8 mouse cellular contexts compared by ENCODE assay signal in genomic region chr17:23770493-23770892, GRCm38 (mm10). TPM values are rescaled to one million over a fixed set of nuclear protein-coding genes. Genes with fewer than 3 reads are reported as not detected.
DNase-seq lines count a peak whose midpoint lies in the region; ATAC-seq and TF ChIP-seq lines count a peak whose summit lies in the region.

No protein-coding gene starts in this region.

- WGBS in hindbrain, embryonic 16.5 days, result 7% methylated on average over 2 of the region's 2 CpGs
- 0% methylated on average over 2 of the region's 2 CpGs for WGBS in midbrain, embryonic 16.5 days

- H3K36me3 ChIP-seq in hindbrain, embryonic 16.5 days (ENCODE audit: control insufficient read depth, insufficient read depth, low read length), result no peaks in the 10 kb centered on the region; the same call in 1 of the 2 replicates
- no peaks in the 10 kb centered on the region for H3K36me3 ChIP-seq in midbrain, embryonic 16.5 days (ENCODE audit: control insufficient read depth, insufficient read depth, low read length)

- H3K4me2 ChIP-seq in hindbrain, embryonic 16.5 days (ENCODE audit: low read length), result peak overlapping the region; percentile 59
- peak overlapping the region; percentile 83 for H3K4me2 ChIP-seq in midbrain, embryonic 16.5 days (ENCODE audit: low read length)

- no peaks in the 10 kb centered on the region for H3K4me1 ChIP-seq in brown adipose tissue, adult 24 weeks (ENCODE audit: control insufficient read depth, insufficient read depth, insufficient read length, low read length)
- peaks cover 14% of the 10 kb centered on the region for H3K4me1 ChIP-seq in hindbrain, embryonic 16.5 days (ENCODE audit: control insufficient read depth, insufficient read depth, low read depth, low read length)
- H3K4me1 ChIP-seq in midbrain, embryonic 16.5 days (ENCODE audit: control insufficient read depth, insufficient read depth, low read length), result peaks cover 19% of the 10 kb centered on the region

- intact Hi-C loops in left cerebral cortex, adult 2 months (cut with DNase I), result loop anchor here (2.0 to 5.0 kb wide), 3 partner anchors 58 to 192 kb away; partner anchors contain the start of genes Elob, Prss32 and Prss41

- H3K27ac ChIP-seq in left cerebral cortex, adult 2 months, result peak overlapping the region; percentile 99
- H3K27ac ChIP-seq in brown adipose tissue, adult 24 weeks (replicated peaks; ENCODE audit: low read depth, low read length), result no peak overlapping the region
- H3K27ac ChIP-seq in hindbrain, embryonic 16.5 days (ENCODE audit: low read depth, low read length), result peak overlapping the region; percentile 83
- peak overlapping the region; percentile 94 for H3K27ac ChIP-seq in midbrain, embryonic 16.5 days (ENCODE audit: low read length)

- H3K27me3 ChIP-seq in hindbrain, embryonic 16.5 days (replicated peaks; ENCODE audit: control insufficient read depth, insufficient read depth, low read length), result no peaks in the 10 kb centered on the region
- no peaks in the 10 kb centered on the region for H3K27me3 ChIP-seq in midbrain, embryonic 16.5 days (ENCODE audit: control insufficient read depth, insufficient read depth, low read depth, low read length)

- peak overlapping the region; percentile 80; the same call in 1 of the 2 replicates for H3K9ac ChIP-seq in hindbrain, embryonic 16.5 days (ENCODE audit: low read depth, low read length)
- H3K9ac ChIP-seq in midbrain, embryonic 16.5 days (ENCODE audit: low read depth, low read length), result peak overlapping the region; percentile 99

- ATAC-seq in hindbrain, embryonic 16.5 days, result no peak
- ATAC-seq in midbrain, embryonic 16.5 days, result no peak

- no peak for TF ChIP-seq CTCF in left cerebral cortex, adult 2 months (IDR thresholded peaks at IDR 0.05)

- no peak for DNase-seq in left cerebral cortex, adult 2 months (ENCODE audit: extremely low spot score in 1 of 2, low spot score in 2 of 2)
- no peak for DNase-seq in left cerebral cortex, adult 8-10 months (ENCODE audit: low spot score in 2 of 2)
- no peak for DNase-seq in adrenal gland, postnatal 36 days
- DNase-seq in thymus, postnatal 14 days, result no peak
- no peak for DNase-seq in kidney, adult 9 months

- peak overlapping the region; percentile 91 for H3K4me3 ChIP-seq in left cerebral cortex, adult 2 months
- H3K4me3 ChIP-seq in brown adipose tissue, adult 24 weeks (ENCODE audit: insufficient read depth, low read depth, low read length), result peak overlapping the region; percentile 89
- peak overlapping the region; percentile 61 for H3K4me3 ChIP-seq in hindbrain, embryonic 16.5 days (ENCODE audit: low read length)
- H3K4me3 ChIP-seq in midbrain, embryonic 16.5 days (ENCODE audit: low read depth, low read length), result peak overlapping the region; percentile 91

- H3K9me3 ChIP-seq in hindbrain, embryonic 16.5 days (ENCODE audit: control insufficient read depth, low read length), result no peaks in the 10 kb centered on the region
- no peaks in the 10 kb centered on the region for H3K9me3 ChIP-seq in midbrain, embryonic 16.5 days (replicated peaks; ENCODE audit: control insufficient read depth, low read length, poor library complexity, severe bottlenecking)

RNA-seq across cellular contexts. Expression of gene Flywch1, which starts 0.9 kb away (rescaled TPM):
- 100 to 1,000 TPM; 425 to 428 TPM for total RNA-seq in left cerebral cortex, adult 2 months (2021)
- total RNA-seq in left cerebral cortex, adult 8-10 months (2022), result 100 to 1,000 TPM; 423 to 484 (median 468) TPM
- 25.8 and 26.8 TPM in 2 replicates for polyA plus RNA-seq in brown adipose tissue, adult 24 weeks (2012; ENCODE audit: insufficient read depth, insufficient read length, missing spikeins)
- 202 and 203 TPM in 2 replicates for polyA plus RNA-seq in hindbrain, embryonic 16.5 days (2015; fragmentation: Nextera tagmentation; extraction: Ambion mirVana)
- polyA plus RNA-seq in midbrain, embryonic 16.5 days (2015; fragmentation: Nextera tagmentation; extraction: Ambion mirVana), result 205 and 220 TPM in 2 replicates
- 10 to 100 TPM; 60.2 to 61.4 TPM for total RNA-seq in adrenal gland, postnatal 36 days (2021)

RNA-seq across cellular contexts. Expression of gene Flywch2, which starts 15.4 kb away (rescaled TPM):
- total RNA-seq in left cerebral cortex, adult 2 months (2021), result 10 to 100 TPM; 11.9 to 13.7 TPM
- 10 to 100 TPM; 12.2 to 21.3 (median 17.7) TPM for total RNA-seq in left cerebral cortex, adult 8-10 months (2022)
- 2.8 and 8.2 TPM in 2 replicates for polyA plus RNA-seq in brown adipose tissue, adult 24 weeks (2012; ENCODE audit: insufficient read depth, insufficient read length, missing spikeins)
- 73.9 and 86.2 TPM in 2 replicates for polyA plus RNA-seq in hindbrain, embryonic 16.5 days (2015; fragmentation: Nextera tagmentation; extraction: Ambion mirVana)
- 76.8 and 81.3 TPM in 2 replicates for polyA plus RNA-seq in midbrain, embryonic 16.5 days (2015; fragmentation: Nextera tagmentation; extraction: Ambion mirVana)
- total RNA-seq in adrenal gland, postnatal 36 days (2021), result 1 to 10 TPM; 6.9 to 8.8 TPM

RNA-seq across cellular contexts. Expression of gene Srrm2, which starts 19.8 kb away (rescaled TPM):
- 100 to 1,000 TPM; 671 to 678 TPM for total RNA-seq in left cerebral cortex, adult 2 months (2021)
- total RNA-seq in left cerebral cortex, adult 8-10 months (2022), result 100 to 1,000 TPM; 535 to 585 (median 566) TPM
- polyA plus RNA-seq in brown adipose tissue, adult 24 weeks (2012; ENCODE audit: insufficient read depth, insufficient read length, missing spikeins), result 86.7 and 109 TPM in 2 replicates
- polyA plus RNA-seq in hindbrain, embryonic 16.5 days (2015; fragmentation: Nextera tagmentation; extraction: Ambion mirVana), result 410 and 420 TPM in 2 replicates
- polyA plus RNA-seq in midbrain, embryonic 16.5 days (2015; fragmentation: Nextera tagmentation; extraction: Ambion mirVana), result 467 and 529 TPM in 2 replicates
- 100 to 1,000 TPM; 435 to 589 TPM for total RNA-seq in adrenal gland, postnatal 36 days (2021)

RNA-seq across cellular contexts. Expression of gene Kremen2, which starts 24.9 kb away (rescaled TPM):
- total RNA-seq in left cerebral cortex, adult 2 months (2021), result under 1 TPM; 0.68 TPM
- total RNA-seq in left cerebral cortex, adult 8-10 months (2022), result 1 to 10 TPM in 2 of 4 experiments, under 1 TPM in 2; 0.78 to 1.4 (median 1.0) TPM
- not detected in 2 replicates for polyA plus RNA-seq in brown adipose tissue, adult 24 weeks (2012; ENCODE audit: insufficient read depth, insufficient read length, missing spikeins)
- 1.4 and 1.8 TPM in 2 replicates for polyA plus RNA-seq in hindbrain, embryonic 16.5 days (2015; fragmentation: Nextera tagmentation; extraction: Ambion mirVana)
- 1.6 and 1.8 TPM in 2 replicates for polyA plus RNA-seq in midbrain, embryonic 16.5 days (2015; fragmentation: Nextera tagmentation; extraction: Ambion mirVana)
- not detected for total RNA-seq in adrenal gland, postnatal 36 days (2021)

RNA-seq across cellular contexts. Expression of gene Paqr4, which starts 29.8 kb away (rescaled TPM):
- total RNA-seq in left cerebral cortex, adult 2 months (2021), result 10 to 100 TPM; 50.9 to 56.0 TPM
- 10 to 100 TPM; 60.6 to 69.2 (median 62.3) TPM for total RNA-seq in left cerebral cortex, adult 8-10 months (2022)
- 4.0 and 5.1 TPM in 2 replicates for polyA plus RNA-seq in brown adipose tissue, adult 24 weeks (2012; ENCODE audit: insufficient read depth, insufficient read length, missing spikeins)
- polyA plus RNA-seq in hindbrain, embryonic 16.5 days (2015; fragmentation: Nextera tagmentation; extraction: Ambion mirVana), result 81.4 and 84.1 TPM in 2 replicates
- polyA plus RNA-seq in midbrain, embryonic 16.5 days (2015; fragmentation: Nextera tagmentation; extraction: Ambion mirVana), result 70.9 and 75.7 TPM in 2 replicates
- 10 to 100 TPM in 1 of 2 experiments, 1 to 10 TPM in 1; 9.9 to 13.9 TPM for total RNA-seq in adrenal gland, postnatal 36 days (2021)

Comparison
In these comparisons a context has a peak if more than half of its experiments do, and no peak if none do; other contexts are left out.
1. RNA of gene Flywch1, which starts 0.9 kb away (total RNA-seq): 423 to 484 TPM in left cerebral cortex, adult 8-10 months and 425 to 428 TPM in left cerebral cortex, adult 2 months; 60.2 to 61.4 TPM in adrenal gland, postnatal 36 days; every median in the first group is over 4 times any median in the second.
2. Peak in every context shown above with its lines, with median percentiles within 50 percentile points of each other: H3K4me3 ChIP-seq.